Mouse (Mus musculus): ENCODE results near the gene Trem2.

DNA sequence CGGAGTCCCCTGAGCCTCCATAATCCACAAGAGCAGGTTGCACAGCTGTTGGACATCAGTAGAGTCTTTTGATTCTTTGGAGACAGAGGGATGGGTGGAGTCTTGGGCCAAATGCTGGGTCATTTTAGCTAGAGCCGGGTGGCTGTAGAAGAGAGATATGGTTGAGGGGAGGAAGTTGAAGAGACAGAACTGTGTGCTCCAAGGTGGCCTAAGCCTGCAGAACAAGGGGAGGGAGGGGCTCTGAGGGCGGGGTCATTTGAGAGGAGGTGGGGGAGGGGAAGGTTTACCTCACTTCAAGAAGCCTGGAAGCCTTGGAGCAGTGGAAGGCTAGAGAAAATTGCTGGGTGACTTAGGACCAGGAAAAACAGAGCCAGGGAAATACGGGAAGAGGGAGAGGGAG, 47.0 kb upstream of the Trem2 start, which contains the start of gene Treml2:
- TF ChIP-seq POLR2A (IDR thresholded peaks at IDR 0.05; ENCODE audit: extremely low read depth, insufficient read depth, low read length), result no peak
- TF ChIP-seq CTCF (IDR thresholded peaks at IDR 0.05; ENCODE audit: extremely low read depth, insufficient read depth, low read length), result no peak

Measured in cortical plate, adult 2 months (tissue).